Mouse (Mus musculus) left cerebral cortex, postnatal 4 days (tissue): Measurements from ENCODE around the gene Slc34a2. TPM values are rescaled to one million over a fixed set of nuclear protein-coding genes. Genes with fewer than 3 reads are reported as not detected.

Source experiments
- DNase-seq: peaks from one replicate; pipeline ENCODE4 v3.0.0-alpha.2; 2022
- intact Hi-C: fragments of 180-260 bp; cut with DNase I; formaldehyde crosslinking; loops from one replicate; pipeline ENCODE4 v1.15.1; 2025
- total RNA-seq, 2 experiments: library from RNA; stranded (reverse); gene quantifications; 2 replicates each; pipeline ENCODE4 v1.2.3; 2021

Gene Slc34a2
- total RNA-seq, 2 experiments from 2014 or later: 0.14 TPM; not detected in 1

- intact Hi-C loops: no loop called here
- no peak for DNase-seq
These were observed 70.1 kb downstream of the Slc34a2 start for GRCm38 (mm10) chr5:53108026-53108425.

- intact Hi-C loops: no loop called here
- no peak for DNase-seq
These were observed 70.8 kb downstream of the Slc34a2 start for GRCm38 (mm10) chr5:53108668-53109067.

- intact Hi-C loops: no loop called here
- no peak for DNase-seq
These were observed 72.3 kb downstream of the Slc34a2 start for GRCm38 (mm10) chr5:53110225-53110624.

- intact Hi-C loops: no loop called here
- no peak for DNase-seq
These were observed 73.2 kb downstream of the Slc34a2 start for GRCm38 (mm10) chr5:53111036-53111435.

- no peak for DNase-seq
- intact Hi-C loops: no loop called here
These were observed 75.1 kb downstream of the Slc34a2 start for GRCm38 (mm10) chr5:53112942-53113341.

- intact Hi-C loops: no loop called here
- no peak for DNase-seq
These were observed 76.9 kb downstream of the Slc34a2 start for GRCm38 (mm10) chr5:53114616-53115267.

- intact Hi-C loops: no loop called here
- no peak for DNase-seq
These were observed 80.3 kb downstream of the Slc34a2 start for GRCm38 (mm10) chr5:53118212-53118611.

GRCm38 (mm10) chr5:53119689-53120088 is 81.8 kb downstream of the Slc34a2 start:
- intact Hi-C loops: loop anchor here (5.0 kb wide), 1 partner anchor 242 kb away; no protein-coding TSS in a partner anchor
- DNase-seq: no peak

Other genes starting within 250 kb of the Slc34a2 start
- gene Anapc4, start 204.1 kb upstream of the Slc34a2 start, total RNA-seq: 100 to 1,000 TPM in 1 of 2 experiments, 10 to 100 TPM in 1; 91.9 to 109 TPM
- 10 to 100 TPM; 51.9 to 60.8 TPM for gene Sel1l3, start 175.8 kb downstream of the Slc34a2 start, total RNA-seq
- 10 to 100 TPM; 25.7 to 27.6 TPM for gene Smim20, start 229.0 kb downstream of the Slc34a2 start, total RNA-seq